Mouse (Mus musculus) mesoderm, embryonic 11.5 days (tissue): Measurements from ENCODE around the gene Hes6.

Experiments used
- DNase-seq: peaks from one replicate; pipeline ENCODE4 v3.0.0-alpha.2; 2012; ENCODE audit warnings: low read depth, low spot score

Hes6 gene

DNA sequence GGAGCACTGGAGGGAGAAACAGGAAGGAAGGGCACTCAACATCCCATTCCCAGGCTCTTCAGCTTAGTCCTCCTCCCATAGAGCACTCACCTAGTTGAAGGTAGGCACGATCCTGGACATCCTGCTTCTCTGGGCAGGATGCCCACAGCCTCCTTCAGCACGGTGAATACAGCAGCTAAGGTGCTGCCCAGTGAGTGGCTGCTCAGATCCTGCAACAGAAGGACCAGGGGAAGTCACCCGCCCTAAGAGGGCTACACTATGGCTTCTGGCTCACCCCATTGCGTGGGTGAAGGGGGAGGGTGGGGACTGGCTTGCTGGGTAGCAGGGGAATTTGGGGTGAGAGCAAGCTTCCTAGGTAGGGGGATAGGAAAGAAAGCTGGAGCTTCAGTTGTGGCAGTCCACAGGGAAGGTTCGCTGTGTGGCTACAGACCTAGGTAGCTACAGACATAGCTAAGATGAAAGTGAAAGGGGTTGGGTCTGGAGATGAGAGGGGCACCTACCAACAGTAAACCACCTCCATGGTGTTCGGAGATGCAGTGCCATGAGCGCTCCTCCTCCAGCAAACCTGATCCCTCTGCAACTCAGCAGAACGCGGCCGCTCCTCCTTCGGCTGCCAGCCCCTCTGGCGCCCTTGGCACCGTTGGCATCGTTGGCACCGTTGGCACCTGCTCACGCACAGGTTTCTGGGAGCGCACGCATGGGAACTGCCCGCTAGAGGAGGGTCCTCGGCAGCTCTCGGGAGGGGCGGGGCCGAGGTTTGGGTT, 8.2 kb downstream of the Hes6 start:
- DNase-seq: no peak

DNA sequence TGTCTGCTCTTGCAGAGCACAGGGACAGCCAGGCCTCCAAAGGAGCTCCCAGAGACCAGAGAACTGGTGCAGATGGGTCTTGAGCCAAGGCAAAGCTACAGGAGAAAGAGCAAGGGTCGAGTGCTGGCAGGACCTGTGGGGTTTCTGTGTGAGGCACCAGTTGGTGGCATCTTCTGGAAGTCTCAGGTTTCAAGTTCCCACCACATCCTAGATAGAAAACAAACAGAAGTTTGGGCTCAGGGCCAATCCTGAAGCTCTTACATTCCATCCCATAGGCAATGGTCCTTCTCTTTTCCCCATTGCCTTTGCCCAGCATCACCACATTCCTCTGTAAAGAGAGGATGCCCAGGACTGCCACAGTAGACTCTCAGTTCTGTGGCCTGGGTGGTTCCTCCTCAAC, 8.9 kb downstream of the Hes6 start:
- DNase-seq: no peak

DNA sequence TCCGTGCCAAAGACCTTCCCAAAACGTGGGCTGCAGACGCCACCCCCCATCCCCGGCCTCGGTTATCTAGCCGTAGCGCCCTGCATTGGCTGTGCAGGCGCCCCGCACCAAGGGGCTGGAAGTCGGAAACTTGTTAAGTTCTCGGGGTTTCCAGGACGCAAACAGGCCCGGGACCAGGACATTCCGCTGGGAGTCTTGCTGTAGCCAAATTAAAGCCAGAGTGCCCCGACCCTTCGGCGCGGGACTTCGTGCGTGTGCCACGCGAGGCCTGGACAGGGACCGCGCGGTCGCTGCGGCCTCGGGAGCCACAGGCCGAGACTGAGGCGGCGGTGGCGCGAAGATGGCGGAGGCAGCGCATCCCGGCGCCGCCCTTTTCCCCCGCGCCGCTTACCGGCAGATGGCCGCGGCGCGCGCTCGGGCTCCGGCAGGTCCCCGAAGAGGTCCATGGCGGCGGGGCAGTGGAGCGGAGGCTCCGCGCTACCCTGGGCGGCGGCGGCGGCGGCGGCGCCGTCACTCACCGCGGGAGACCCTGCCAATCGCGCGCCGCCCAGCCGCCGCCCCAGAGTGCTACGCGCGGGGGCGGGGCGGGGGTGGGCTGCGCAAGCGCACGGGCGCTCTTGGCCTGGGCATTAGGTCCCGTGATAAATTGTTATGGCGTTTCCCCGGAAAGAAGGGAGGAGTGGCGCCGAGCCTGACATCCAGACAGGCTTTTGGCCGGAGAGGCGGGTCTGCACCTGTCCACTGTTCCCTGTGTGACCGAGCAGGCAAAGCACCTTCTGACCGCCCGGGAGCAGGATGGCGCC, 15.4 kb downstream of the Hes6 start, which contains the start of gene Ilkap:
TSS of gene Ilkap (minus strand) at position 556 of the 803 bp plus-strand sequence.
- DNase-seq: peak; percentile 88

DNA sequence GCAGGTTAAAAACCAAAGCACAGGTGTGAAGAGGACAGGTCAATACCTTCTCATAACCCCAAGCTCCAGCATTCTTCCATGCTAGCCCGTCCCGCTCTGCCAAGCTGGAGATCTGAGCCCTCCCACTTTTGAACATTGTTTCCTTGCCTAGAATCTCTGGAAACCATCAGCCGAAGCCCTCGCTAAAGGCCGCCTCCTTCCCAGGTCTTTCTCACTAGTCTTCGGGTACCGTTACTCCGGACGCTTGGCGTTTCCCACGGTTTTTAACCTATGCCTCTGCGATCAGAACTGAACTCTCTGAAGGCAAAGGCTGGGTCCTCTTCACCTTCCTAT, 15.9 kb downstream of the Hes6 start:
- no peak for DNase-seq

DNA sequence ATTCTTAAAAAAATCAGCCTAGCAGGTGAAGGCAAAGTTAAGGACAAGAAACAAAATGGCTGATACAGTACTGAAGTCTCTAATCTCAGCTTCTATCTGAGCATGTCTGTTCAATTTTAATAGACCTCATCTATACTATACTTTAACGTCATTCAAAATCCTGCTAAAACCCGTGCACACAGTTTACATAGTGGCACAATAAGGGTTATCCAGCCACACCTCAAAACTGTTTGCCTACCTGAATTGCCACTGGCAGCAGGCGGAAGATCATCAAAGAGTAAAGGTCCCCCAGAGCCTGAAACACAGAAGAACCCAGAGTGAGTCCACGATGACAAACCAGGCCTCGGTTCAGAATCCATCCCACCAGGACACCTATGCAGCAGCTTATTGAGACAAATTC, 23.5 kb downstream of the Hes6 start:
- no peak for DNase-seq

DNA sequence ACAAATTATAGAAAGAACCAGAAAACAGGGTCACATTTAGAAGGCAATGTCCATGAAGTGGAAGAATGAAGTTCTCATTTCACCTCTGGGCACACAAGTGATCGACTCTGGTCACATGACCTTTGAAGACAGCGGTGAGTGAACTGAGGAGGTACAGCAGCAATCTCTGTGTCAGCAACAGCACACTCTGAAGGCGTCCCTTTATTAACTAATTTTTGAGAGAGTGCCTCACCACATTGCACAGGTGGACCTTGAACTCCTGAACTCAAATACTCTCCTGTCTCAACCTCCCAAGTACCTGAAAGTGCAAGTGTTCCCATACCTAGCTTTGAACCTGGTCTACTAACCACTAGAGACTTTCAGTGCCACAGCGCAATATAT, 32.8 kb downstream of the Hes6 start:
- no peak for DNase-seq

DNA sequence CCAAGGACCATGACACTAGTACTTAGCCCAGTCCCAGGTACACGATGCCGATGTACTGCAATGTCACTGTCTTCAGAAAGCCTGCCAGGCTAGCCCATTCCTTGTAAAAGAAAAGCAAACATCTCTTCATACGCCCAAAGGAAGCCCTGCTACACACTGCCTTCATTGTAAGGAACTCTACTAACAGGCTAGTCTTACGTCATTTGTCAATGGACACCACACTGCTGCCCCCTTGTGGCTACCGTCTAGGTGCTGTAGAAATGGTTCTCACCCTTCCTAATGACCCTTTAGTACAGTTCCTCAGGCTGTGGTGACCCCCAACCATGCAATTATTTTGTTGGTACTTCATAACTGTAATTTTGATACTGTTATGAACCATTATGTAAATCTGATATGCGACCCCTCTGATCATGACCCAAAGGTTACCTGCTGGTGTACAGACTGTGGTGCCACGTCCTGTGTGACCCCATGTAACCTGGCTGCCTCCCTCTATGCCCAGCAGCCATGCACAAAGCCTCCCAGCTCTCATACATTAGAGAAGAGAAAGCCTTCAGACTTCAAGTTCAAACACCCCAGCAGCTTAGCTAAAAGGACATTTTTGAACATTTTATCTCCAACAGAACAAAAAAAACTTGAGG, 33.3 kb downstream of the Hes6 start:
- DNase-seq: peak; percentile 84

DNA sequence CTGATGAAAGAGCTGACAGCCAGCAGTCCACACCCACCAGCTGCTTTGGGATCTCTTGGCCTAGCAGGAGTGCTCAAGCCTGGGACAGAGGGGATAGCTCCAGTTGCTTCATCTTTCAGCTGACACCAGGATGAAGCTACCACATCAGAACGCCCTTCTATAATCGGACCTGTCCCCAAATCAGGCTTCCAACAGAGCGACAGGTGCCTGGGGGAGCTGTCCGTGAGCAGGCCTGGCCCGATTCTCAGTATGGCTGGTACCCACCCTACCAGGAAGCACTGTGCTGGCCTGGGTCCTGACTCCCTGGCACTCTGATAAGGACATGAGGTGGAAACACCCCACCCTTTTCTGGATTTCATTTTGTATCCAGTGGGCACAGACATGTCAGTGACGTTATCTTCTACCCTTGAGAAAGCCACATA, 40.4 kb downstream of the Hes6 start:
- DNase-seq: no peak

DNA sequence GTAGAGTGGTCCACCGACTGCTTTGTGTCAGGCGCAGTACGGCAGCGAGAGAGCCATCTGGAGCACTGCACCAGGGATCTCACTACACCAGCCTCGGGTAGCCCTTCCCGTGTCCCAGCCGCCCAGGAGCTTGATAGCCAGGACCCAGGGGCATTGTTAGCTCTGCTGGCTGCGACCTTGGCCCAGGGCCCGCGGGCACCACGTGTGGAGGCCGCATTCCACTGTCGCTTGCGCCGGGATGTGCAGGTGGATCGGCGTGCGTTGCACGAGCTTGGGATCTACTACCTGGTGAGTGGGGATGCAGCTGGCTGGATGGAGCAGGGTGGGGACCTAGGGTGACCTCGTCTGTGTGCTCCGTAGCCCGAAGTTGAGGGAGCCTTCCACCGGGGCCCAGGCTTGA, 43.8 kb downstream of the Hes6 start:
- DNase-seq: no peak

DNA sequence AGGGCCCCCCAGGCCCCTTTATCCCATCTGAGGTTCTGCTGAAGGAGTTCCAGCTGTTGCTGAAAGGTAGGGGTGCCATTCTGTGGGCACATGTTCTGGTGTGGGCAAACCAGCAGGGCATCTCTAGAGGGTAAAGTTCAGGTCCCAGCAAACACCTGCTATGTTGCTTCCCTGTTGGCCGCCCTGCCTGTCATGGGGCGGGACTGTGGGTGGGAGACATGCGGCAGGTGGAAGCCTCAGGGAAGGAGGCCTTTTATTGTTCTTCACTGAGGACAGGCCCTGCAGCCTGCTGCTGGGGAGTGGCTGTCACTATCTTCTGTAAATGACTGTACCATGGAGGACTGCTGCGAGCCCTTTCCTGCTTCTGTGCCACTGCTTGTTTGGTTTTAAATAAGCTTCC, 44.4 kb downstream of the Hes6 start:
- no peak for DNase-seq

DNA sequence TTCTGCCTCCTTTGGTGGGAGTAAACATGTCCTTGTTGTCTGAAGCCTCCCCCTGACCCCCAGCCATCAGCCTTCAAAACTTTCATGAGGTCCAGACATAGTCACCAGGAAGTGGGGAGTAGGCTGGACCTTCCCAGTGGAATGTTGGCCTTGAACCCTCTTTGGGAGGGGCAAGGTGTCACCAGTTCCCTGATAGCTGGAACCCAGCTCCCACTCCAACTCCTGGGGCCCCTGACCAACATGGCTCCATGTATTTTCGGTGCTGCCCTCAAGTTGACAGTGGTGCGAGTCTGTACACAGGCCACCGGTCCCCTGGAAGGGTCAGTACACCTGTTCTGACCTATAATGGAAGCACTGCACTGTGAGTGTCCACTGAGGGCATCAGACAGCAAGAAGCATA, 46.5 kb downstream of the Hes6 start:
- DNase-seq: no peak

DNA sequence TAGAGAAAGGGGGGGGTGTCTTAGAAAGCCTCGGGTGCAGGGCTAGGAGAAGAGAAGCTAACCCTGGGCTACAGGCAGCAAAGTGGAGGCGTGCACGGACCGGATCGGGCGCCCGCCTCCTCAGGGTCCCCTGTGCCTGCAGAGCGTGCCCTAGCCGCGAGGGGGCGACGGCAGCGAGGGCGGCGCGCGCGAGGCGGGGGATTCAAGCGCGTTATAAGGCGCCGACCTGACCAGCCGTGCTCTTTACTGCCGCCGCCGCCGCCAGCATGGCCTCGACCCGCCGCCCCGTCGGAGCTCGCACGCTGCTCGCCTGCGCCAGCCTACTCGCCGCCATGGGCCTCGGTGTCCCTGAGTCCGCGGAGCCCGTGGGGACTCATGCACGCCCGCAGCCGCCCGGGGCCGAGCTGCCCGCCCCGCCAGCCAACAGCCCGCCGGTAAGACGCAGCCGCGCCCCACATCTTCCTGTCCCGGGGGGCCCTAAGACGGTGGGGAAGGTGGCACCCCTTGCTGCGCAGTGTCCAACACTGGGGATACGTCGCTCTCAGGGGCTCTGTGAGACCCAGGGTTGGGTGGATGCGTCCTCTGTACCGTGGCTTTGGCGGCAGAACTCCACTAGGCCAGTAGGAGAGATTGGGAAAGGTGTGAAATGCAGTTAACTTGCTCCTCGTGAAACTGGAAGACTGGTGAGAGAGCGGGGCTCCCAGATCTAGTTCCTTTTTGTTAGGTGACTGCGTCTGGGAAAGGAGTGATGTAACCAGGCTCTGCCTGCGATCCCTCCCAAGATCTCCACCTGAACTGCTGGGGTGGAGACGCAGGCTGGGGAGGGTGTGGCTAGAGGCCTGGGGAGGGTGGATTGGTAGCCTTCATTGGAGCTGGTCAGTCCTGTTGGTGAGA, 47.4 kb downstream of the Hes6 start, which contains the start of gene Erfe:
TSS of gene Erfe (plus strand) at position 216 of the 894 bp plus-strand sequence.
- peak; percentile 68 for DNase-seq

DNA sequence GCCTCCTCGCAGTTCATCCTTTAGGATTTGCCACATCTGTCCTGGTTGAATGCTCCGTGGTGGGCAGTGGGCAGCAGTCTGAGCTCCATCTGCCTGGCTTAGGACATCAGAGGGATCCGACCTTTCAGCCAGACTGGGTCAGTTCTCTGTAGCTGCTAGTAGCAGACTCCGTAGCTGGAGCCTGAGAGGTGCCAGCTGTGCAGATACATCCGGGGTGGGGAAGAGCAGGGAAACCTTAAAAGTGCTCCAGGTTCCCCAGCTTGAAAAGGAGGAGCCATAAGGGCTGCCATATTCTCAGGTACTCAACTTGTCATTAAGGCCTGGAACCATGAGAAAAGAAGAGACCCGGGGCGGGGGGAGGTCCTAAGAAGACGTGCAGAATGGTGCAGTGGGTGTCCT, 48.0 kb downstream of the Hes6 start:
- no peak for DNase-seq

DNA sequence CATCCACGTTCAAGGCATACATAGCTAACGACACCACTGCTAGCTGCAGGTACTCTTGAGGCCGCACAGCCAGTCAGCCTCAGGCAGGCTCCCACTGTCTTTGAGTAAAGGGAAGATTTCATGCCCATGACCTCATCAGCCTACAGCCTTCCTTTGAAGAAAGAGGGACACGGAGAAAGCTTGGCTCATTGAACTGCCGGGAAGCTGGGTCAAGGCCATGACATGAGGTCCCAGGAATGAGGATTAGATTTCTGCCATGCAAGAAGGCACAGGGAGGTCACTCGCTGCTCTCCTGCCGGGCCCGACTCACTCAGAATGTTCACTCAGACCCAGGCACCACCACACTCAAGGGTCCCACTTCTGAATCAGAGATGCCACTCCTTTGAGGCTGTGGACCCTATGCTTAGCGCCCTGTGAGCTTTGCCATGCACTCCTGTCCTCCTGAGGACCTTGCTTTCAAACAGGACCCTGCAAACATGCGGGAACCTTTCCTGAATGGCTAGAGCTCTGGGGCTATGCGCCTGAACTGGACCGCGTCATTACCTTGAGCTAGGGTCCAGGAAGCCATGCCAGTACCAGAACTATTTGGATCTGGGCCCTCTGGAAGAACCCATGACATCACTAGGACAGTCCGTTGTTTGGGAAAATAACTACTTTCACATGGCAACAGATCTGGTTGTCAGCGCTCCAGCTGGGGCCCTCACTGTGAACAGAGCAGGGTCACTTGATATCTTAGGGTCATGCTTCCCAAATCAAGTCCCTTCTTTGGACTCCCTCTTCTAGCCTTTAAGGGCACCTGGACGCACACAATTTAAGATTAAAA, 48.8 kb downstream of the Hes6 start:
- DNase-seq: no peak

DNA sequence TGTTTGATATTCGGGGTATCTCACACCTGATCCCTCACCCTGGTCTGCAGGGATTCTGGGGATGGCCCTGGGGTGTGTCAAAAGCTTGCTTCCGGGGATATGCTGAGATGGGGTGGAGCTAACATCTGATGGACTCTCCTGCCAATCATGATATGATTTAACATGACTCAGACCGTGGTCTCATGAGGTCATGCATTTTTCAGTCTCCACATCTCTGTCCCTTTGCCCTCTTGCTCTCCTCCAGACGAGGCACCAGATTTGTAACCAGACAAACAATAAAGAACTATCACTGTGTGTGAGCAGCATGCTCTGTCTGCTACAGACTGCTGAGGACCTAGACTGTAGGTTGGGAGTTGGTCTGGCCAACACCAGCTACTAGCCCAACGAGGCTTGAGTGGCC, 51.7 kb downstream of the Hes6 start:
- no peak for DNase-seq
